Mouse (Mus musculus) embryo, embryonic 9.5 days (tissue): ENCODE measurements at regions not wholly inside any gene's neighbourhood (a gene's known extent, or its start where the extent isn't known, plus 50 kb on each side); places are given as distances from the start of the nearest gene placed in this dataset.

ENCODE experiments used
- DNase-seq: peaks from one replicate; pipeline ENCODE4 v3.0.0-alpha.2; 2017; ENCODE audit errors: extremely low spot score

DNA sequence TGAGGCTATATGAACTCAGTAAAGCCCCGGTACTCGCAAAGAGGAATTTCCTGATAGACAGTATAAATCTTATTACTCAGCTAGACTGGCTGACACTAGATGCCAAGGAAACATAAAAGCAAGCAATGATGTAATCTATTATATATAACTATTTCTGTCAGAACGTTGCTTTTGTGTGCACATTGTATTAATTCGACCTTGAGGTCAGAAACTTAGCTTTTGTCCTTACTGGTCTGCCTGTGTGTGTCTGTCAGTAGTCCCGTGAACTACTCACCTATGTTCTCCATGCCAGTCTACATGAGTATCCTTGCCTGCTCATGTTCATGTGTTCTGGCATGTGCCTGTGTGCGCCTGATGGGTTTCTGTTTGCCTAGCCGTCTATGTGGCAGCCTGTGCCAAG, 70.5 kb downstream of the Tmx1 start:
- no peak for DNase-seq

DNA sequence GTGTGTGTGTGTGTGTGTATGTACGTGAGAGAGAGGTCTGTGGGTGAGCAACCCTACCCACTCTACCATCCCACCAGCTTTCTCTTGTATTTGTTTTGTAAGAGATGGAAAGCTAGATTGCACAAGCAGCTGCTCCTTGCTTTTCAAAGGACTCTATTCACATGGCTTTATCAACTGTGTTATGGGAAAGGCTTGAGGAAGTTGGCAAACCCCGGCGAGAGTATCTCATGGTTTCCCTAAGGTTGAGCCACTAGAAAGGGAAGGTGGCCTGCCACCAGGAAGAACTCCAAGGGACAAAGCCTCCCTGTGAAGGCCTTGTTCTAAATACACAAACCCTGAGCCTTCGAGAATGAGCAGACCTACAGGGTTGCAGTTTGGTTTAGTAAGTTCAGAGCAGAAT, 71.8 kb downstream of the Tmx1 start:
- DNase-seq = no peak

DNA sequence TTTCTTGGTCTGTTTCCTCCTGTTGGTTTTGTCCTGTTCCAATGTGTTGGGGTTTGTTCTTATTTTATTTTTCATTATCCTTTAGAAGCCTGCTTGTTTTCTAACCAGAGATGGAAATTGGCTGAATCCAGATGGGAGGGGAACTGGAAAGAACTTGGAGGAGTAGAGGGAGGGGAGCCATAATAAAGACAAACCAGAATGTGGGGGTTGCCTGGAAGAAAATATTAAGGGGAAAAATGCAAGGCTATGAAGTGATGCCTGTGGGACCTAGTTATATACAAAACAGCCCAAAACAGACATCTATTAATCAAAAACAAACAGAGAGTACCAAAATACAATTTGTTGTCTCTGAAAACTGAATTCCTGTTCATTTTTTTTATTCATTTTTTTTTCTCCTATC, 78.8 kb downstream of the Tmx1 start:
- no peak for DNase-seq

DNA sequence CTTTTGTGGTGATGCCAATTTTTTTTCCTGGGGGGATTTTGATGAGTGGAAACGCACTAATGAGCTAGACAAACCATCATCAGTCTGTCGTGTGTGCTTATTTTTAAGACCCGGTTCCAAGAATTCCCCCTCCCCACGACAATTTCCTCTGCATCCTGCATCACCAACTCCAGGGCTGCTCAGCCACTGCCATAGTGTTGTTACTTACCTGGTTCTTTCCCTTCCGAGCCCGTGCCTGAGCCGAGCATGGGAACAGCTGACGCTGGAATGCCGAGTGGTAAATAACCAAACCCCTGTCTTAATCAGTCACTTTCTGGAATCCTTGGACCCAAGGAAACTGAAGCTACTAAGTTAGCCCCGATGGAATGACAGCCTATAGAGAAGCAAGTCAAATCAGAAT, 79.3 kb downstream of the Tmx1 start:
- DNase-seq = no peak

DNA sequence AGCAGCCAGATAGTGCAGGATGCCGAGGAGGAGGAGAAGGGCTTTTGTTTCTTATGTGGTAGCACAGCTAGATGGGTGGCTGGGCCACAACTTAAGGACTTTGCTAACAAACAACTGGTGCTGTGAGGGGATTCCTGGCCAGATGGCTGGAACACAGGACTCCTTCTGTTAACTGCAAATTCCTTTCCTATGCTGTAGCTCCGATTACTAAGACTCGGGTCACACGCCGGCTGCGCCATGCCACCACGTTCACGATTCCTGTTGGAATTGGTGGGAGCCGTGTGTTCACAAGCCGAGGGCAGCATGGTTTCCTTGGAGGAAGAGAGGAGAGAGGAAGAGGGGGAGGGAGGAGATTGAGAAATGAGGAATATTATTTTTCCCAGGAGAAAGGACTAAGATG, 79.9 kb downstream of the Tmx1 start:
- DNase-seq = no peak

DNA sequence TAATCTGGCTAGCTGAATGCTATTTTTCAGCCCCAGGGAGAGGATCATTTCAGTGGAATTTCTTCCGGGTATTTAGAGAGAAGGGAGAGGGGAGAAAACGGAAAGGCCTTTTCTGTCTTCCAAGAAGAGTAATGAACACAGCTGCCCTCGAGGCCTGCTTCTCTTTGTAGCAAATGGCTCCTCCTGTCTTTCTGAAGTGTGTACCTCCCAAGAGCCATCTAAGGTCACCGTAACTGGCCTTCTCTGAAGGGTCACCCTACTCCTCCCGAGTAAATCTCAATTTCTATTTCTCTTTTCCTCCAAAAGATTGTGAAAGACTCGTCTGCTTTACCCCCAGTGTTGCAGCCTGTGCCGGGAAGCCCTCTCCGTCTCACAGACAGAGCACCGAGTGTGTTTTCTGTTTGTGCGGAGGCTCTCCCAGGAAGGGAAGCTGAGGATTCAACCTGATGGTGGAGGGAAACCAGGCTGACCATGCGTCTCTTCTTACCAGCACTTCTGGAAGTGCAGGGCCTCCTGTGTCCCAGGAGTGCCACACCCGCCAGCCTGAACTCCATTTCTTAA, 80.6 kb downstream of the Tmx1 start:
- DNase-seq = no peak

DNA sequence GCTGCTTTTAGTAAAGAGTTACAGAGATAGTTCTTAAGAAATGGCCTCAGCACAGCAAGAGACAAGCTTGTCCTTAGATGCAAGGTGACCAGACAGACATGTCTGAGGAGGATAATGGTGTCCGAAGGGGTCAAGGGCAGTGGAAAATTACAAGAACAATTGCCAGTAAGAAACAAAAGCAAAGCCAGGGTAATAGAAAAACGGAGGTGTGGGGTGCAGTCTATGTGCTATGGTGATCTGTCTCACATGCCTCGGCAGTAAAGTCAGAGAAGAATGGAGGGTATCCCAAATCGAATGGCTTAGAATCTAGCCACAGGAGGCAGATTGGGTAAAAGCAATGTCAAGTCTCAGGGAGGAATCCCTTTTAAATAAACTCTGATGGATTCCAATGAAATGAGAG, 86.2 kb downstream of the Tmx1 start:
- no peak for DNase-seq

DNA sequence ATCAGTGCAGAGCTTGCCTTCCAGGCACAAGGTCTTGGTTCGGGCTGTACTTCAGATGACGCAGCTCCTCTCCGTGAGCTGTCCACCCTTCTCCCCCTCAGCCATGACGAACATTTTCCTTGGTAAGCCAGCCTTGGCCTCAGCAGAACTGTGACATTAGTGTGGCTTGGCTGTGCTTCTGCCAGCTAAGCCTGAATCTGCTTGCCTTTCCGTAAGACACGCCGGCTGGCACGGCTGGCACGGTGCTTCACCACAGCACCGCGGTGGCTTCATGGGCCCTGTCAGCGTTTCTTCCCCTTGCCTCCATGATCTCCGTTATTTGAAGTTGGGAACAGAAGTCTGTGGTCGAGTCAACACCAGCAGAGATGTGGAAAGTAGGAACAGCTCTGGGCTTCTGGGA, 87.0 kb downstream of the Tmx1 start:
- DNase-seq = no peak

DNA sequence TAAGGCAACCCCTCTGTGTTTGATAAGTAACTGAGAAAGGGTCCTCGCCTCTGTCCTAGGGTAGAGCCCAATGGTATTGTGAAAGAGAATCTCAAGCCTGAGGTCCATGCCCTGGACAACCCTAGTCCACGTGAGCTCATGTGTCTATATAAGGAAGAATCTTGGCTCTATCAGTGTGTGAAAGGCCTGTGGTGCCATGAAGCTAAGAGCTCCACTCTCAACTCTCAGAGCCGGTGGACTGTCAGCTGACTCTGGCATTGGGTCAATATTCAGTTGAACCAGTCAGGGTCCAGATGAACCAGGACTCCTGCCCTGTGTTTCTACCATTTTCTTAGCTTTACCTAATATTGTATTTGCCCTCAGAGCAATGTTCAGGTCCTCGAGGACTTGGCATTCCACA, 88.5 kb downstream of the Tmx1 start:
- no peak for DNase-seq

DNA sequence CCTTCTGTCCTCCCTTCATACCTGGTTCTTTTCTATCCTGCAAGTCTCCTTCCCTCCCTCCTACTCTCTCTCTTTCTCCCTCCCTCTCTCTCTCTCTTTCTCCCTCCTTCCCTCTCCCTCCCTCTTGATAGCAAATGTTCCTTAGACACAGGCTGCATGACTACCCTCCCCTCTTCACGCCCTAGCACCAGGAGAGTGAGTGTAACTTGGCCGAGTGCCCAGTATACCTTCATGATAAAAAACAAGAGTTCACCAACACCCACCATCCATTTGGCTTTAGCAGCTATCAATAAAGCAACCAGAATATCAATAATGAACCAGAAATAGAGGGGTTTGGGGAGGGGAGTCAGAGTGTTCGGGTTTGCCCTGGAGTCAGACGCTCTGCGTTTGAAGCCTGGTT, 90.4 kb downstream of the Tmx1 start:
- no peak for DNase-seq

DNA sequence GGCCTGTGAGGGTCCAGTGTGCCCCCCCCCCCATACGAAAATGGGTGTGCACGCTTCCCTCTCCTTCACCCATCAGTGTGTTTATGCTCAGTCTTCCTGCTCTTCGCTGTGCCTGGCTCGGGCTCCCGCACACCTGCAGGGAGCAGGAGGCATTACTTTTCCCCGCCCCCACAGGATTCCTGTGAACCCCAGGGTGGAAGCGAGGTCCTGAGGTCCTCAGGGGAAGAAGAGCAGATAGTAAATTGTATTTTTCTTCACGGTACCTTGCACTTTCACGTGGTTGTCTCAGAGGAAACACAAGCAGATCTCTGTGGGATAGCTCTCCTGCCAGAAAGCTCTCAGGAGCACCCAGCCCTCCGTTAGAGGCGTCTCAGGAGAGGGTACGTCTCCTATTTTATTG, 91.4 kb downstream of the Tmx1 start:
- no peak for DNase-seq

DNA sequence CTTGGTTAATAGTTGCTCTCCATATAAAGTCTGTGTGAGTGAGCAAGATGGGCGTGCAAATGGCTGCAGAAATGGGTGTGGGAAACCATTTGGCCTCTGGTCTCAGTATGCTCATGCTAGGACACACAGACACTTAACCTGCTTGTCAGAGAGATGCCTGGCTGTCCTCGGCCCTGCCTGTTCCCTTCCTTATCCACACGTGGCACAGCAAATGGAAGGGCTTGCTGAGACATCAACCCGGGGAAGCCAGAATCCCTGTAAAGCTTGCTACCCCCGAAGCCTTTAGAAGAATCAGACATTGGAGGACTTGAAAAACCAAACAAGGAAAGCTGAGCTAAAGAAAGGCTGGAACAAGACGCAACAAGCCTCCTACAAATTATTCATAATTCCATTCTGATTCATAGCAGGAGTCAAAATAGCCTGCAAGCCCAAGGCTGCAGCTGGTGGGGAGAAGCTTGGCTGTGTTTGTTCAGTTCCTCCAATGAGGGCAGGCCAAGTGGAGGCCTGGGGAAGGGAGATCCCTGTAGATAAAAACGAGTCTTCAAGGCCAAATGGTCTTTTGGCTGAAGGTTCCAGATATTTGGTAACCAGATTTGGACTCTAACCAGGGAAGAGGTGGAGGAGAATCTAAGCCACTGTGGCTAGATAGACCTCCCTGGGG, 92.1 kb downstream of the Tmx1 start:
- DNase-seq = no peak

DNA sequence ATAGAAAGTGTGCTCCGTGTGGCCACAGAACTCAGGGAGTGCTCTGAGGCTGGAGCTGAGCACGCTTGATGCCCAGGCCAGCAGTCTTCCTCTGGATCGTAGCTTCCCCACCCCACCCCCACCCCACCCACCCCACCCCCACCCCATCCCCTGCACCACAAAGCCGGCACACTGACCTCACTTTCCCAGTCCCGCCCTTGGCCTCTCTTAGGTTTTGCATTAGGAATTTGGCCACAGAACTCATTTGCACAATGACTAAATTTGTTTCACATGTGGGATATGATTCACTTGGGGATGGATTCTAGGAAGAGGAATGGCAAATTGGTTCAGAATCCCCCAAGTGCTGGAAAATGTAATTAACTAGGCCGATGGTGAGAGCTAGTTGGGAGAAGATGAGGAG, 94.3 kb downstream of the Tmx1 start:
- DNase-seq = no peak

DNA sequence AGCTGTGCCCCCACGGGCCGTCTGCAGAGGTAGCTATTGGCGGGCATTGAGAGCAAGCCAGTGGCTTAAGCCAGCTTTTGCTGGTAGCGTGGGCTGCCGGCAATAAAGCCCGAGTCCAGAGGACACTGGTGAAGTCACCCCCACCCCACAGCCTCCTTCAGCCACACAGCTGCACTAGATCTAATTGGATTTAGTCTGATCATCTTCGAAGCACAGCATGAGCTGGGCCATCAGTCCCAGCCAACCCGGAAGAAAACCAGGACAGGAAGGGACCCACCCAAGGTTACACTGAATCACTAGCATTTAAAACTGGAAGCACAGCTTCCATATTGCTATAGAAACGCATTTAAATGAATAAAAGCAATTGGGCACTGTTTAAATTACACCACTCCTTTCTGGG, 96.4 kb downstream of the Tmx1 start:
- no peak for DNase-seq

DNA sequence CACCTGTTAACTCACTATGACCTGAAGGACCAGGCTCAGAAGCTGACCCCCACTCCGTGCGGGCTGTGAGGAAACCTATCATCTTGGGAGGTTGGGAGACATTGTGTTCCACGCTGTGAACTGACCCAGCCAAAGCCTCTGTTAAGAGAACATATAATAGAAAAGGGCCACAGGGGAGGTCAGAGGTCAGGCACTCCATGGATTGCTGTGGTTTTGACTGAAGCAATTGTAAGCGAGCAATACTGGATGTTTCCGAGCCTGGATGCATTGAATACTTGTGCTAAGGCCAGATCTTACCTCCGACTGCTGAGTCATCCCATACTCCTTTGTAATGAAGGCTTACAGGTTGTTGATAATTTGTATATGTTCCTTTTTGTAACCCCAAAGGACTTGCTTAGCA, 101.0 kb downstream of the Tmx1 start:
- DNase-seq = peak; percentile 36

DNA sequence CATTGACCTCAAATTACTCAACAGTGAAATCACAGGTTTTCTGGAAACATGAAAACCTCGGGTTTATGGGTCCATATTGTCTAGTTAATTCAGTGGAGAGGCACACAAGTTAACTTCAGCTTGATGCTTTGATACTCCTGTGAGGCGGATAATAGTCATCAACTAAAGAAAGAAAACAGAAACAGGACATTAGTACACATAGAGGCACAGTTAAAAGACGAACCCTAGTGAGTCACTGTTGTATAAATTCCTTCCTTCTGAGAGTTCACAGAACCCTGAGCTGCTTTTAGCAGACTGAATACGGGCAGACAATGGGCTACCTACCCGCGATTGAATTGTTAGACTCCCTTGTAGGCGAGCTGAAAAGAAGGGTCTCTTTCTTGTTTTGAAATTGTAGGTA, 101.7 kb downstream of the Tmx1 start:
- no peak for DNase-seq

DNA sequence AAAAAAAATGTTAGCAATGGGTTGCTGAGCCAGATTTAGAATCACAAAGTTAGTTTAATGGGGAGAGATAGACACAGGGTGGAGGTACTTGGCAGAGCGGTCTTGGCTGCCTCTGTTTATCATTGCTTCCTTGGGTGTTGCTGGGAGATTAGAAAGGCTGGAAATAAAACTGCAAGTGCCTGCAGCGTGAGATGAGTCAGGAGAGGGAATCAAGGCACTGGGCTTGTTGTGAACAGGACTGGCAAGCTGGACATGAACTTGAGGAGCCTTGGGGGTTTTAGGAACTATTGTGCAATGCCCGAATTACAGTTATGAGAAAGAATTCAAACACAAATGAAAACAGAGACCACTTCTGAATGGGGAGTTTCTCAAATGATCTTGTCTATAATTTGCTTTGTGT, 102.8 kb downstream of the Tmx1 start:
- no peak for DNase-seq

DNA sequence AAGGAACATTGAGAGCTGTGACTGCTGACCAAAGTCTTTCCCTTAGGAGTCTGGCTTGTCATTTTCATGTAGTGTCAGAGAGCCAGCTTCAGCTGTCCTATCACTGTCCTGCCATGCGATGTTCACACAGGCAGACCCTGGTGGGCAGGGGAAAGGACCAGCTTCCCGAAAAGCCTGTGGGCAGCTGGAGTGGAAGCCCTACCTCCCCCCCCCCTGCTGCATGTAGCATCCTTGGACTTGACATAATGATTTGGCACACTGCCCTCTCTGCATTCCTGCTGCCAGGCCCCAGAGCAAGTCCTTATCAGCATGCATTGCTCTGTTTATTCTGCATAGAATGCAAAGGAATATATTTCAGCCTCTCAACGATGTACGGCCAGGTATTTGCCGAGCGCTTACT, 103.9 kb downstream of the Tmx1 start:
- DNase-seq = no peak

DNA sequence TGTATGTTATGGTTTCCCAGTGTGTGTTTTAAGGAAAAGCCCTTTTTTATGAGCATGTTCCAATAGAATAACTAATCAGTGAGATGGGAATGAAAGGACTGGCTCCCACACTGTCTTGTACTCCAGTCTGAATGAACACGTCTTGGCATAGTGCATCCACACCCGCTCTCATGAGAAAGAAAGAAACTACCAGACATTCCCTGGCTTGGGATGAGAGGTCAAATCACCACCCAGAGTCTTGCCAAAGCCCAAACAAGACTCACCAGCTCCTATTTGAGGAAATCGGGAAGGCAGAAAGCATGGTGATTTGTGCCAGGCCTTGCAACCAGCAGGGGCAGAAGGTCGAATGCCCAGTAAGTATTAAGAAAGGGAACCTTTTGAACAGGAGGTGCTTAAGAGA, 110.6 kb downstream of the Tmx1 start:
- no peak for DNase-seq

DNA sequence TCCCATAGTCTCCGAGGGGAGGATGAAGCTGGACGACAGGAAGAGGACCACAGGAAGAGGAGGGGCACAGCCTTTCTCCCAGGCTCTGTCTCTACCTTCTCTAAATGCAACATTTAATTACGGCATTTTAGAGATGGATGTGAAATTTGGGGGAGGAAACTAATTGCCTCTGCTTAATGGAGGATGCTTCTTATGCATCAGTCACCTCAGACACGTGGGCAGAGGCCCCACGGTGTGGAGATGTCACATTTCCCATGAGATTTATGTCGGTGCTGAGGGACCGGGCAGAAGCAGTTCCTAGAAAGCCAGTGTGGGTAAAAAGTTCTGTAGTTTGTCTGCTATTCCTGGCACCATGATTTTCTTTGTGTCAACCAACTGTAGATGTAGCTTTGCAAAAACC, 122.8 kb downstream of the Tmx1 start:
- DNase-seq = no peak

DNA sequence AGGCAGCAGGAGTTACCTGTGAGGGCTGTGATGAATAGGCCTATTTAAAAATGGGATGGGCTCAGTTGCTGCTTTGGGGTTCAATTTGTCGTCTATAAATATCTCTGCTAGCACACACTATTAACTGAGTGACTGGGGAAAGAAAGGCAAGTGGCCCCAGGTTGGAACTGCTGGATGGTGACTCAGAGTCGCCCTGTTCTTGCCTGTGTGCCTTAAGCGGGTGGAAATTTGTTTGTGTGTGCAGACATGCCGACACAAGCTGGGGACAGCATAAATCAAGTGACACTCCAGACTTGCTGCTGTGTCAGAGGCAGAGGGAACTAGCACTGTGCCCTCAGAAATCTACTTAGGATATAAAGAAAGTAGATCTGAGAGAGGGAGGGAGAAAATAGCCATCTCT, 124.9 kb downstream of the Tmx1 start:
- no peak for DNase-seq

DNA sequence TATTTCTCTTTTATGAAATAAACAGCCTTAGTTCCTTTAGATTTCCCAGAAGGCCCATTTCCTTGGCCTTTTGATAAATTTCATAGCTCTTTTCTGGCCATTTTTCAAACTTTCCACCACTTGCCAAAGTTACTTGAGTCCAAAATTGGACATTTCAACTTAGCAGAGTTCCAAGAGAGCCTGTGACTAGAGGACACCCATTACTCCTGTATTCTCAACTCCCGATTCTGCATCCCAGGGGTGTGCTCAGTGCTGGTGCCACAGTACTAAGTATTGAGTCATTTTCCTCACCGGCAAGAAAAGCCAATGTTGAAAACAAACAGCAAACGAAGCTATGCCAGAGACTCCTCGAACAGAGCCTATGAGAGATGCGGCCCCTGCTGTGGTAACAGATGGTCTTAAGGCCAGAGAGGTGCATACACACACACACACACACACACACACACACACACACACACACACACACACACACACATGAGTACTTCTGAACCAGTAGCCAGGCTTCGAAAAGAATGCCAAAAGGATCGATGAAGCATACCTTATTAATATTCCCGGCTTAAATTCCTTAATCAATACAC, 126.5 kb downstream of the Tmx1 start:
- DNase-seq = no peak

DNA sequence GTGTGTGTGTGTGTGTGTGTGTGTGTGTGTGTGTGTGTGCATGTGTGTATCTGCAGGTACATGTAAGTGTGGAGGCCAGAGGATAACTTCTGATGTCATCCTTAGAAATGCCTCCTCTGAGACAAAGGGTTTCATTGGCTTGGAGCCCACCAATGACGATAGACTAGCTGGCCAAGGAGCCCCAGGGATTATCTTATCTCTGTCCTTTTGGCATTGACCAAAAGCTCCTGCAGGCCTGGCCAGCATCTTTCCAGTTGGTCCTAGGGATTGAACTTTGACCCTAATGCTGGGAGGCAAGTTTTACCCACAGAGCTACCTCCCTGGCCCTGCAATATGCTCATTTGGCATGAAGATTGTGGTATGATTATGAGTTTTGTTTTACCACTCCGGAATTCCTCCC, 133.3 kb downstream of the Tmx1 start:
- no peak for DNase-seq

DNA sequence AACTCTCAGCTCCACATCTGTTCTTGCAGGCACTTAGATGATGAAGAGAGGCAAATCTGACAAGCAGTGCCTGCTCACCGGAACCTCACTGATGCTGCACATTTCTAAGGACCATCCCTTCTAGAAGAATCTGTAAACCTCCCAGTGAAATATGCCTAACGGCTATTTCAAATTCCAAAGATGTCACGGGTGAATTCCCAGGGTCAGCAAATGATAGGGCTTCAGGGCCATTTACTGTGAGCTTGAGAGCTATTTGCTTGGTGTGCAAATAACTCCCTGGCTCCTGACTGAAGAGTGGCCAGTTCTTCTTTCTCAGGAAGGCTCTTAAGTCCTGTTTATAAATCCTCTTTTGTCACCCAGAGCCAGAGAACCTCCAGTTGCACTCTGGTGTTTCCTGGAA, 135.3 kb downstream of the Tmx1 start:
- DNase-seq = peak; percentile 24
